Mouse (Mus musculus): ENCODE data around the gene Atp11c. TPM values are rescaled to one million over a fixed set of nuclear protein-coding genes. Genes with fewer than 3 reads are reported as not detected.

The Atp11c gene
- polyA plus RNA-seq (2012; rRNA removed) = 2.9 and 4.1 TPM in 2 replicates

DNA sequence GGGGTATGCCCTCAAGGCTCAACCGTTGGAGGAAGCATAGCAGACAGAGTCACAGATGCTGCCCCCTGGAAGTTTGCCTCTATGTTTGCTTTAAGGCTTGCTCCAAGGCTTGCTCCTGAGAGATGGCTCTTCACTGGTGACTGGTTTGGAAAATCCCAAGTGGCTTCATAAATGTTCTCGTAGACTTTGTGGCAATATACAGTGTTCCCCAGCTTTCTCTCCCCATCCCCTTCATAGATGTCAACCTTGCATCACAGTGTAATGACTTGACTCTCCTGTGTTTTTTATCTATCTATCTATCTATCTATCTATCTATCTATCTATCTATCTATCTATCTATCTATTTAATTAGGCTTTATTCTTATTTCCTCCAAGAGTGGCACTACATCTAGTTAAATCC, at the start of gene Atp11c:
Gene Atp11c, minus strand, starts transcription at position 101 of the 400 bp plus-strand sequence.
- TF ChIP-seq POLR2A (IDR thresholded peaks at IDR 0.05; ENCODE audit: low read depth, low read length) = no peak
- no peak for TF ChIP-seq CTCF (conservative IDR thresholded peaks at IDR 0.05; ENCODE audit: insufficient read depth, insufficient read length, low read depth, low read length)
- Histone ChIP-seq H3K27ac (ENCODE audit: insufficient read depth, low read depth, low read length) (no peak within 1 kb of the TSS), H3K36me3 (ENCODE audit: control insufficient read depth, insufficient read depth, low read length) (no peaks in the 10 kb centered on the region), H3K4me1 (ENCODE audit: control insufficient read depth, insufficient read depth, low read length) (no peaks in the 10 kb centered on the region), H3K4me3 (ENCODE audit: insufficient read depth, low read depth, low read length) (no peak within 1 kb of the TSS), H3K27me3 (replicated peaks; ENCODE audit: control insufficient read depth, insufficient read depth, low read length) (no peaks in the 10 kb centered on the region)
- no peak for DNase-seq
- 79% methylated on average over 2 of the region's 2 CpGs for WGBS

DNA sequence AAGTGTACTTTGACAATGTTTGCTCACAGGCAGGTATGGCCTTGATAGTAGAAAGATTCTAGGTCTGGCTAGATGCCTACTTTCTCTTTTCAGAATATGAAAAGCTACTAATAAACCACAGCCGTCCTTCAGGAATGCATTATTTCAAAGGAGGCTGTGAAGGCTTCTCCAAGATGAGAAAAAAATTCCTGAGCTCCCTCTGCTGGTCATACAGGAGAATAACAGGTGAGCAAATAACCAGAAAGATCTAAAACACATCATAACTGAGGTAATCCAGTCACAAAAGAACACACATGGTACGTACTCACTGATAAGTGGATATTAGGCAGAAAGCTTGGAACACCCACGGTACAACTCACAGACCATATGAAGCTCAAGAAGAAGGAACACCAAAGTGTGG, 16.7 kb upstream of the Atp11c start:
- H3K36me3 ChIP-seq (ENCODE audit: control insufficient read depth, insufficient read depth, low read length) = no peaks in the 10 kb centered on the region
- no peak overlapping the region for H3K27ac ChIP-seq (ENCODE audit: insufficient read depth, low read depth, low read length)
- no peaks in the 10 kb centered on the region for H3K4me1 ChIP-seq (ENCODE audit: control insufficient read depth, insufficient read depth, low read length)
- no peak for TF ChIP-seq CTCF (conservative IDR thresholded peaks at IDR 0.05; ENCODE audit: insufficient read depth, insufficient read length, low read depth, low read length)
- peak; percentile 2 for DNase-seq
- H3K27me3 ChIP-seq (replicated peaks; ENCODE audit: control insufficient read depth, insufficient read depth, low read length) = no peaks in the 10 kb centered on the region
- H3K4me3 ChIP-seq (ENCODE audit: insufficient read depth, low read depth, low read length) = no peak overlapping the region
- WGBS = 18% methylated on average over 3 of the region's 3 CpGs

DNA sequence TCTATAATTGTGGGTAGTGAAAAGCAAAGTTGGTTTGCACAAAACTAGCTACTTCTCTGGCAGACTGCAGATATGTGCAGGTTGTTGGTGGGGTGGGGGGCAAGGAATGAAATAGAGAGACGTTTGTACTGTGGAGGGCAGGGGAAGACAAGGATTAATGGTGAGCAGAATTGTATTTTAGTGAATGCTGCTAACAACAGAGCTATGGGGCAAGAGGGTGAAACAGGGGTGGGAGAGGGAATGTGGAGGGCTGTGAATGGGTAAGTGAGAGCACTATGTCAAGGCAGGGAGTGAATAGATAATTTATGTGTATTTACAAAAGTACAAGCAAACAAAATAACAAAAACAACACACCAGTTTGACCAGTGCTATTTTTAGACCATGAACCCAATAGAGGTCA, 22.0 kb downstream of the Atp11c start:
- Histone ChIP-seq H3K27me3 (replicated peaks; ENCODE audit: control insufficient read depth, insufficient read depth, low read length) (no peaks in the 10 kb centered on the region), H3K27ac (ENCODE audit: insufficient read depth, low read depth, low read length) (no peak overlapping the region), H3K4me1 (ENCODE audit: control insufficient read depth, insufficient read depth, low read length) (no peaks in the 10 kb centered on the region), H3K4me3 (ENCODE audit: insufficient read depth, low read depth, low read length) (no peak overlapping the region), H3K36me3 (ENCODE audit: control insufficient read depth, insufficient read depth, low read length) (no peaks in the 10 kb centered on the region)
- 29% methylated on average over 1 of the region's 1 CpGs for WGBS
- DNase-seq = no peak
- TF ChIP-seq POLR2A (IDR thresholded peaks at IDR 0.05; ENCODE audit: low read depth, low read length) = no peak
- no peak for TF ChIP-seq CTCF (conservative IDR thresholded peaks at IDR 0.05; ENCODE audit: insufficient read depth, insufficient read length, low read depth, low read length)

DNA sequence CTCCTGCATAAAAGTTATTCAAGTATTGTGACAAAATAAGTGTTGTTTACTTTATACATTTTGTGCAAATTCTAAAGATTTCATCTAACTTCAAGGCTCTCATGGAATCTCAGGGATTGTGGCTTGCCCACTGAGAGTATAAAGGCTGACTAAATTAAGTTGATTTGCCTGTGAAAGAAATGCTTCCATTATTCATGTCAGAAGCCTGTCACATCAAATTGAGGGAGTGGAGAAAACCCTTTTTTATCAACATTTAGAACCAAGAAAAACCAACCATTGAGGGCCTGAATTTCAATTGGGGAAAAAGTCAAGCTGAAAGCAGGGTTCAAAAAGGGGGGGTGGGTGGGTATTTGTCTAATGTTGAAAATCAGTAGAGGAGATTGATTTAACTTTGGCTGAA, 23.5 kb downstream of the Atp11c start:
- no peaks in the 10 kb centered on the region for H3K4me1 ChIP-seq (ENCODE audit: control insufficient read depth, insufficient read depth, low read length)
- TF ChIP-seq CTCF (conservative IDR thresholded peaks at IDR 0.05; ENCODE audit: insufficient read depth, insufficient read length, low read depth, low read length) = no peak
- no peak for TF ChIP-seq POLR2A (IDR thresholded peaks at IDR 0.05; ENCODE audit: low read depth, low read length)
- DNase-seq = no peak
- H3K27me3 ChIP-seq (replicated peaks; ENCODE audit: control insufficient read depth, insufficient read depth, low read length) = no peaks in the 10 kb centered on the region
- H3K4me3 ChIP-seq (ENCODE audit: insufficient read depth, low read depth, low read length) = no peak overlapping the region
- H3K36me3 ChIP-seq (ENCODE audit: control insufficient read depth, insufficient read depth, low read length) = no peaks in the 10 kb centered on the region
- H3K27ac ChIP-seq (ENCODE audit: insufficient read depth, low read depth, low read length) = no peak overlapping the region

DNA sequence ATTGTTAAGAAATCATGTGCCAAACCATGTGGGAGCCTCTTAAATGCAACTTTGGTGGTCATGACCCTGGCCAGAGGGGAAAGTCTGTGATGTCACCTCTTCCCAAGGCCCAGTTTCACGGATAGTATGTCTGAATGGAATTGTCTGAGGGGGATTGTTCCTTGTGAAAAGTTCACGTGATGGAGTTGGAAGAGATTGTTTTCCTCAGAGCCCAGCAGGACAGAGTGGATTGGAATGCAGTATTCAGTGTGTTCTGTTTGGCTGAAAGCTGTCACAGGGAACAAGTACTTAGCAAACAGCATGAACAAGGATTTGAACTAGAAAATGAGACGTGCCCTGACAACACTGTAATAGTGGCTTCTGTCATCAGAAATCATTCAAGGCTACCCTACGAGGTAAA, 37.3 kb downstream of the Atp11c start:
- no peak for DNase-seq
- WGBS = 64% methylated on average over 4 of the region's 4 CpGs
- no peak for TF ChIP-seq POLR2A (IDR thresholded peaks at IDR 0.05; ENCODE audit: low read depth, low read length)

DNA sequence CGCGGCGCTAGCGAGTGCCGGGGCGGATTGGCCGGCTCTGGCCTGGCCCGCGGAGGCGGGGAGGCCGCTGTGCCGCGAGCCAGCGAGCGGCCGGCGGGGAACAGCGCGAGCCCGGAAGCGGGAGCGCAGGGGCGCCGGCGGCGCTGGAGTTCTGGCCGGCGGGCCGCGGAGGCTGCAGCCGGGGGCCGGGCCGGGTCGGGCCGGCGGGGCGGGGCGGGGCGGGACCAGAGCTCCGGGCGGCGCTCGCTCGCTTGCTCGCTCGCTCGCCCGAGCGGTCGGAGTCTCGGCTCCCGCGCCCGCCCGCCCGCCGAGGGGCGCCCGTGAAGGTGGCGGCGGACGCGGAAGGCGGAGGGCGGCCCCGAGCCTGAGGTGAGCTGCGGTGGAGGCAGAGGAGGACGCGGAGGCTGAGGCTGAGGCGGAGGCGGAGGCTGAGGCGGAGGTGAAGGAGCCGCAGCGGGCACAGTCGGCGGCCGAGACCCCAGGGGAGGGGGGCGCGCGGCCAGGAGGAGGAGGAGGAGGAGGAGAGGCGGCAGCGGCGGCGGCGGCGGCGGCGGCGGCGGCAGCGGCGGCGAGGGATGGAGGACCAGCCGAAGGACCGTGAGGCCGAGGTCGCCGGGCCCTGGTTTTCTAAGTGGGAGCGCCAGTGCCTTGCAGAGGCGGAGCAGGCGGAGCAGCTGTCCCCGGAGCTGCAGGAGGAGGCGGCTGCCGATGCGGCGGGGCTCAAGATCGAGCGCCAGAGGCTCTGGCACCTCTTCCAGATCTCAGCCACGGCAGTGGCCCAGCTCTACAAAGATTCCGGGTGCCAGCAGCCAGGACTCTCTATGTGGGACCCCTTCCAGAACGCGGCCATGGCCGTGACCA, 44.8 kb downstream of the Atp11c start:
- peak; percentile 40 for DNase-seq
- no peaks in the 10 kb centered on the region for H3K36me3 ChIP-seq (ENCODE audit: control insufficient read depth, insufficient read depth, low read length)
- 3% methylated on average over 42 of the region's 113 CpGs for WGBS
- peak overlapping the region; percentile 60 for H3K4me3 ChIP-seq (ENCODE audit: insufficient read depth, low read depth, low read length)
- no peak overlapping the region for H3K27ac ChIP-seq (ENCODE audit: insufficient read depth, low read depth, low read length)
- H3K27me3 ChIP-seq (replicated peaks; ENCODE audit: control insufficient read depth, insufficient read depth, low read length) = no peaks in the 10 kb centered on the region
- TF ChIP-seq POLR2A (IDR thresholded peaks at IDR 0.05; ENCODE audit: low read depth, low read length) = no peak
- TF ChIP-seq CTCF (conservative IDR thresholded peaks at IDR 0.05; ENCODE audit: insufficient read depth, insufficient read length, low read depth, low read length) = no peak
- H3K4me1 ChIP-seq (ENCODE audit: control insufficient read depth, insufficient read depth, low read length) = no peaks in the 10 kb centered on the region

More for the DNA sequence above, 37.3 kb downstream of the Atp11c start:
- Histone ChIP-seq H3K36me3 (ENCODE audit: control insufficient read depth, insufficient read depth, low read length) (no peaks in the 10 kb centered on the region), H3K4me3 (ENCODE audit: insufficient read depth, low read depth, low read length) (no peak overlapping the region), H3K27ac (ENCODE audit: insufficient read depth, low read depth, low read length) (no peak overlapping the region), H3K4me1 (ENCODE audit: control insufficient read depth, insufficient read depth, low read length) (no peaks in the 10 kb centered on the region), H3K27me3 (replicated peaks; ENCODE audit: control insufficient read depth, insufficient read depth, low read length) (no peaks in the 10 kb centered on the region)

DNA sequence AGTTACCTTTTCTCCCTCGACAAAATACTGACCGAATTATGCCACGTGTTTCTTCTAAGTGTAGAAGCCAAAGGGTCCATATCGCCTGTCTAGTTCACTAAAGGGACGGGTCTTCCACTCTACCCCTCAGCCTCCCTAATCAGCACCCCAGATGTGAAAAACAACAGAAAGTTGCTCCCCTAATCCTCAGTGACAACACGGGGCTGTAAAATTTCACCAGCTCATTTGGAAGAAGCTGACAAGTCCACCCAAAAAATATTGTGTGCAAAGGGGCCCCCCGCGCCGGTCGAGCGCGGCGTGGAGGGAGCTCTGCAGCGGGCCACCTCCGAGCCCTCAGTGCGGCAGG, 45.4 kb downstream of the Atp11c start:
- WGBS = under 1% methylated on average over 16 of the region's 16 CpGs
- no peak overlapping the region for H3K27ac ChIP-seq (ENCODE audit: insufficient read depth, low read depth, low read length)
- no peaks in the 10 kb centered on the region for H3K4me1 ChIP-seq (ENCODE audit: control insufficient read depth, insufficient read depth, low read length)
- no peaks in the 10 kb centered on the region for H3K36me3 ChIP-seq (ENCODE audit: control insufficient read depth, insufficient read depth, low read length)
- peak; percentile 0 for DNase-seq
- TF ChIP-seq CTCF (conservative IDR thresholded peaks at IDR 0.05; ENCODE audit: insufficient read depth, insufficient read length, low read depth, low read length) = no peak
- no peak for TF ChIP-seq POLR2A (IDR thresholded peaks at IDR 0.05; ENCODE audit: low read depth, low read length)
- H3K4me3 ChIP-seq (ENCODE audit: insufficient read depth, low read depth, low read length) = peak overlapping the region; percentile 60
- H3K27me3 ChIP-seq (replicated peaks; ENCODE audit: control insufficient read depth, insufficient read depth, low read length) = no peaks in the 10 kb centered on the region
